Mouse (Mus musculus): ENCODE measurements around the gene Stxbp4. TPM values are rescaled to one million over a fixed set of nuclear protein-coding genes. Genes with fewer than 3 reads are reported as not detected.
A peak's percentile ranks its signal among the peaks of the same experiment; 100 is the strongest.

Gene Stxbp4
- total and polyA plus RNA-seq, 2 experiments from 2014 or later: 8.1 to 10.5 TPM

GRCm38 (mm10) chr11:90570646-90571259, 67.1 kb downstream of the Stxbp4 start:
- Histone ChIP-seq H3K4me3 (ENCODE audit: low read depth, low read length) (no peak overlapping the region), H3K4me2 (ENCODE audit: low read depth) (no peak overlapping the region), H3K36me3 (ENCODE audit: insufficient read depth) (no peaks in the 10 kb centered on the region), H3K27ac (ENCODE audit: low read depth, low read length) (no peak overlapping the region), H3K27me3 (ENCODE audit: insufficient read depth, low read length) (no peaks in the 10 kb centered on the region), H3K9ac (no peak overlapping the region), H3K9me3 (ENCODE audit: low read length) (no peaks in the 10 kb centered on the region), H3K4me1 (ENCODE audit: insufficient read depth) (no peaks in the 10 kb centered on the region)
- ATAC-seq (no peak), DNase-seq (no peak)
- TF ChIP-seq CTCF (IDR thresholded peaks at IDR 0.05; ENCODE audit: low read depth): no peak
- 86% methylated on average over 2 of the region's 2 CpGs for WGBS

GRCm38 (mm10) chr11:90558359-90559047, 79.4 kb downstream of the Stxbp4 start:
- peak; percentile 51; the same call in 1 of the 2 replicates for ATAC-seq
- no peaks in the 10 kb centered on the region for H3K9me3 ChIP-seq (ENCODE audit: low read length)
- H3K27me3 ChIP-seq (ENCODE audit: insufficient read depth, low read length): no peaks in the 10 kb centered on the region
- DNase-seq: no peak
- 0 out of 2 replicates have a peak, but pooled peaks cover 3% of the 10 kb centered on the region for H3K36me3 ChIP-seq (ENCODE audit: insufficient read depth)
- H3K4me3 ChIP-seq (ENCODE audit: low read depth, low read length): no peak overlapping the region
- H3K4me1 ChIP-seq (ENCODE audit: insufficient read depth): no peaks in the 10 kb centered on the region
- WGBS: 83% methylated on average over 9 of the region's 9 CpGs
- no peak overlapping the region for H3K27ac ChIP-seq (ENCODE audit: low read depth, low read length)
- no peak for TF ChIP-seq CTCF (IDR thresholded peaks at IDR 0.05; ENCODE audit: low read depth)
- no peak overlapping the region for H3K9ac ChIP-seq
- H3K4me2 ChIP-seq (ENCODE audit: low read depth): no peak overlapping the region

GRCm38 (mm10) chr11:90556517-90556916, 81.4 kb downstream of the Stxbp4 start:
- TF ChIP-seq CTCF (IDR thresholded peaks at IDR 0.05; ENCODE audit: low read depth): no peak
- DNase-seq (no peak), ATAC-seq (no peak)
- H3K36me3 ChIP-seq (ENCODE audit: insufficient read depth): 0 out of 2 replicates have a peak, but pooled peaks cover 3% of the 10 kb centered on the region
- no peak overlapping the region for H3K4me2 ChIP-seq (ENCODE audit: low read depth)
- H3K27me3 ChIP-seq (ENCODE audit: insufficient read depth, low read length): no peaks in the 10 kb centered on the region
- H3K27ac ChIP-seq (ENCODE audit: low read depth, low read length): no peak overlapping the region
- 87% methylated on average over 4 of the region's 4 CpGs for WGBS
- no peaks in the 10 kb centered on the region for H3K4me1 ChIP-seq (ENCODE audit: insufficient read depth)
- H3K4me3 ChIP-seq (ENCODE audit: low read depth, low read length): no peak overlapping the region
- no peaks in the 10 kb centered on the region for H3K9me3 ChIP-seq (ENCODE audit: low read length)
- no peak overlapping the region for H3K9ac ChIP-seq

GRCm38 (mm10) chr11:90553963-90554362, 83.9 kb downstream of the Stxbp4 start:
- Histone ChIP-seq H3K4me2 (ENCODE audit: low read depth) (no peak overlapping the region), H3K27ac (ENCODE audit: low read depth, low read length) (no peak overlapping the region), H3K27me3 (ENCODE audit: insufficient read depth, low read length) (no peaks in the 10 kb centered on the region), H3K4me1 (ENCODE audit: insufficient read depth) (no peaks in the 10 kb centered on the region), H3K9me3 (ENCODE audit: low read length) (no peaks in the 10 kb centered on the region), H3K4me3 (ENCODE audit: low read depth, low read length) (no peak overlapping the region), H3K9ac (no peak overlapping the region), H3K36me3 (ENCODE audit: insufficient read depth) (no peaks in the 10 kb centered on the region)
- no peak for TF ChIP-seq CTCF (IDR thresholded peaks at IDR 0.05; ENCODE audit: low read depth)
- no peak for ATAC-seq
- 54% methylated on average over 5 of the region's 5 CpGs for WGBS
- DNase-seq: no peak

- Histone ChIP-seq H3K4me1 (ENCODE audit: insufficient read depth) (no peaks in the 10 kb centered on the region), H3K27me3 (ENCODE audit: insufficient read depth, low read length) (no peaks in the 10 kb centered on the region), H3K9me3 (ENCODE audit: low read length) (no peaks in the 10 kb centered on the region), H3K36me3 (ENCODE audit: insufficient read depth) (no peaks in the 10 kb centered on the region), H3K27ac (ENCODE audit: low read depth, low read length) (peak overlapping the region; percentile 55; the same call in 1 of the 2 replicates), H3K9ac (no peak overlapping the region), H3K4me3 (ENCODE audit: low read depth, low read length) (no peak overlapping the region), H3K4me2 (ENCODE audit: low read depth) (peak overlapping the region; percentile 4; the same call in 1 of the 2 replicates)
- WGBS: 22% methylated on average over 18 of the region's 18 CpGs
- DNase-seq (peak; percentile 21), ATAC-seq (peak; percentile 35; the same call in 1 of the 2 replicates)
- TF ChIP-seq CTCF (IDR thresholded peaks at IDR 0.05; ENCODE audit: low read depth): no peak
Measured at GRCm38 (mm10) chr11:90552303-90553201, 85.3 kb downstream of the Stxbp4 start.

DNA sequence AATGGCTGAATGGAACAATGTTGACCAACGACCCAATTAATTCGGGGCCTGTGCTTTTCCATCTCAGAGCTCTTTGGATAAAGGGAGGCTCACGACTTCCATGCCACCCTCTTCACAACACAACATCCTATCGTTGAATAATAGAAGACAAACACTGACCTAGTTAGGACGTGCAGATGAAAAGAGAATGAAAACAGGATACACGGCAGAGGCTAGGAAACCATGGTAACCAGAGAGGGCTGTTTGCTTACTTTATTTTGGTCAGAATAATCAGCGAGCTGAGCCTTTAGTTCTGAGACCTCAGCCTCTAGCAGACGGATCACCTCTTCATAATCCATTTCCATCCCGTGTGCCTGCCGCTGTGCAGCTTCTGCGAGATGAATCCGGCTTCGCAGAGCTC, 89.3 kb downstream of the Stxbp4 start:
- Histone ChIP-seq H3K27ac (ENCODE audit: low read depth, low read length) (0 out of 2 replicates have a peak overlapping the region, but pooled peaks have one; percentile 51), H3K36me3 (ENCODE audit: insufficient read depth) (no peaks in the 10 kb centered on the region), H3K9me3 (ENCODE audit: low read length) (no peaks in the 10 kb centered on the region), H3K4me2 (ENCODE audit: low read depth) (0 out of 2 replicates have a peak overlapping the region, but pooled peaks have one; percentile 8), H3K9ac (no peak overlapping the region), H3K4me3 (ENCODE audit: low read depth, low read length) (no peak overlapping the region), H3K27me3 (ENCODE audit: insufficient read depth, low read length) (no peaks in the 10 kb centered on the region), H3K4me1 (ENCODE audit: insufficient read depth) (no peaks in the 10 kb centered on the region)
- DNase-seq (peak; percentile 57), ATAC-seq (peak; percentile 93)
- no peak for TF ChIP-seq CTCF (IDR thresholded peaks at IDR 0.05; ENCODE audit: low read depth)
- WGBS: 3% methylated on average over 13 of the region's 13 CpGs

All from forebrain, postnatal 0 days (tissue).